Mouse (Mus musculus): ENCODE data around the gene Ybx1.

The Ybx1 gene

GRCm38 (mm10) chr4:119263459-119263858, 30.9 kb downstream of the Ybx1 start:
- DNase-seq: no peak

- DNase-seq: no peak
Observed at GRCm38 (mm10) chr4:119262483-119262882, 31.9 kb downstream of the Ybx1 start.

GRCm38 (mm10) chr4:119261087-119261713, 33.2 kb downstream of the Ybx1 start:
- DNase-seq: no peak

DNA sequence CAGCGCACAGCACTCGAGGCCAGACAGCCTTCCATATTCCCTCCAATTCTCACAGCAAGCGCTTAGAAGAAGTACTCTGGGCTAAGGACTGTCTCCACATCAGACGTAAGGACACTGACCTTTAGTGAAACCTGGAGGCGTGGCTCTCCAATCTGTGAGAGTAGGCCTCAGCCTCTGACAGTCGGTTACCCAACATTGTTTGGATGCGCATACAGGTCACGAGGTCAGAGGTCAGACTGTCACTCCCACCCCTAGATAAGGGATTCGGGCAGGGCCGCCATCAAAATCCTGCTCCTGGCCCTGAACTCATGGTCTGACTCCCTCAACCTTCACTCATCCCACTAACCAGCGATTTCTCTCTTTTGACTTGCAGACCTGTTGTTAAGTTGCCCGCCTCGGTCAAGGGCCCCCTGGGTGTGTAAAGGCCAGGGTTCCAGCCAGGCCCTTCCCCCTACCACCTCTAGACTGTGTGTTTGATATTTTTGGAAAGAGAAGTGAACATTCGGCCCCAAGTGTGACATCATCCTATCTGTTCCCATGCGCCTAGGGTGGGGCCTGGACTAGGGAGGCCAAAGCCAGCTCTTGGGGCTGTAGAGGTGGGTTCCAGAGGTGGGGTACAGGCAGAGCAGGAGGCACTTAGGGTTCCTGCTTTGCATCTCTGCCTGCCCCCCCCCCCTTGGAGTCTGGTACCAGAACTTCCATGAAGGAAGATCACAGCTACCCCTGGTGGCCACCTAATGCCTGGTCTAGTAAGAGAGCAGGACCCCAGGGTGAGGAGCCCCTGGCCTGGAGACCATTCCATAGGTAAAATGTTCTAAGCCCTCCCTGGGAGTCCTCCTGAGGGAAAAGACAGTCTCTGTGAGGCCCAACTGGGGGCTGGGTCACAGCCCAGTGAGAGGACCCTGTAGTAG, 34.8 kb downstream of the Ybx1 start:
- no peak for DNase-seq

- DNase-seq: no peak
Observed at GRCm38 (mm10) chr4:119257083-119257482, 37.3 kb downstream of the Ybx1 start.

DNA sequence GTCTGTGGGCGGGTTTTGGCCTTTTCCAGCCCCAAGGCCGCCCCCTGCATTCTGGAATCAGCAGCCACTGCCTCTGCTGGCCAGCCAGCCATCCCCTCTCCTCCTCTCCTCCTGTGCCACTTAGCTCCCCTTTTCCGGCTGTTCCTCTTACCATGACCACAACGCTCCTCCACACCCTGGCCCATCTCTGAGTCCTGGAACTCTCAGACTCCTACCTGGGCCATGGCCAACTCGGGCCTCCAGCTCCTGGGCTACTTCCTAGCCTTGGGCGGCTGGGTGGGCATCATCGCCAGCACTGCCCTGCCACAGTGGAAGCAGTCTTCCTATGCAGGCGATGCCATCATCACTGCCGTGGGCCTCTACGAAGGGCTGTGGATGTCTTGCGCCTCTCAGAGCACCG, 39.1 kb downstream of the Ybx1 start, which contains the start of gene Cldn19:
TSS of gene Cldn19 (plus strand) at position 64 of the 400 bp plus-strand sequence.
- no peak for DNase-seq

DNA sequence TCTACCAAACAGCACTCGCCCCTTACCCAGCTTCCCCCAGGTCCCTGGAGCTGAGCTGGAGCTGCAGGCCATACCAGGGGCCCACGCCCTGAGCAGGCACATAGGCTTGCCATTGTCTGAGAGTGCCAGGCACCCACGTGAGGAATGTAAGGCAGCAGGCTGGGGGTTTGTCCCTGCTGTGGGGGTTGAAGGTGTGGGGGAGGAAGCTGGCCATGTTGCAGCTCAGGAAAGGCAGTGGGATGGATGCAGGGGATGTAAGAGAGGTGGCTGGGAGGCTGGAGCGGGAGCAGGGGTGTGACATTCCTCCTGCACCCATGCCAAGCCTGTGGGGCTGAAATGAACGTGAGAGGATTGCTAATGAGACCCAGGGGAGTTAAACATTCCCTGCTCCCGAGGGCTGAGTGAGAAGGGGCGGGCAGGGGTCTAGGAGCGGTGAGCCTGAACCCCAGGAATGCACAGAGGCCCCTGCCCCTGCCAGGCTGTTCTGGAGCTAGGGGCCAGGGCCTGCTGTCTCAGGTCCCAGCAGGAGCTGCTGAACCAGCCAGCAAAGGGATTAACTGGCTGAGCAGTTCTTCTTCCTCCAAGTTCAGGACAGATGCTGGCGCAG, 40.3 kb downstream of the Ybx1 start:
- no peak for DNase-seq

GRCm38 (mm10) chr4:119252025-119252808, 42.2 kb downstream of the Ybx1 start:
- no peak for DNase-seq

- DNase-seq: no peak
Observed at GRCm38 (mm10) chr4:119248407-119248965, 45.9 kb downstream of the Ybx1 start.

GRCm38 (mm10) chr4:119247462-119248235, 46.8 kb downstream of the Ybx1 start:
- DNase-seq: no peak

- DNase-seq: no peak
Observed at GRCm38 (mm10) chr4:119246688-119247225, 47.6 kb downstream of the Ybx1 start.

DNA sequence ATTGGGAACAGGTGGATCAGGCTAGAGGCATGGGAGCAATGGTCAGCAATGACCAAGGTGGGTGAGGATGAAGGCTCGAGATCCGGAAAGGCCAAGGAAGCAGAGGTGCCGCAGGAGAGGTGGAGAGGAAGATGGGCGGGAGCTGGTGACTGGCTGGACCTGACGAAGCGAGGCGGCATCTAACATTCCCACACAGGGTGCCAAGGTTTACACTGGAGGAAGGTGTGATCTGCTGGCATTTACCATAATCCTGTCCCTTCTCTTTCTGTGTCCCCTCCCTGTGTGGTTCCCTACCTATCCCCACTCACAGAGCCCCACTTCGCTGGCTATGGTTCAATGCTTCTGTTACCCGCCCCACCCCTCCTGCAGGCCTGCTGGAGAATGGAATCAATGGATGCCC, 48.4 kb downstream of the Ybx1 start:
- DNase-seq: no peak

DNA sequence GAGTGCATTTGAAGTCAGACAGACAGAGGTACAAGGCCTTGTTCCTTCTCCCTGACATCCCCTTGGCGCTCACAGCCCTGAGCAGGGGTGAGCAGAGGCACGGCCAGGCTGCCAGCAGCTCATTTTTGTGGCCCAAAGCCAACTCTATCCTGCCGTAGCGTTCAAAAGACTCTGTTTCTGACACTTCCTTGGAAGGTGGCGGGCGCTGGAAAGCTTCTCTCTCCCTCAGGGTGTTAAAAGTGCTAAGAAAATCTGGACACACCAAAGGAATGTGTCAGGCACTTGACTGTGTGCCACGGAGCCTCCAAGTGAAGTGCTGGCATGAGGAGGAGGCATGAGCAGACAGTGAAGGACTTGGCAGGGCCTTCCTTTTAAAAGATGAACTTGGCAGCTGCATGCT, 48.8 kb downstream of the Ybx1 start:
- DNase-seq: no peak

DNA sequence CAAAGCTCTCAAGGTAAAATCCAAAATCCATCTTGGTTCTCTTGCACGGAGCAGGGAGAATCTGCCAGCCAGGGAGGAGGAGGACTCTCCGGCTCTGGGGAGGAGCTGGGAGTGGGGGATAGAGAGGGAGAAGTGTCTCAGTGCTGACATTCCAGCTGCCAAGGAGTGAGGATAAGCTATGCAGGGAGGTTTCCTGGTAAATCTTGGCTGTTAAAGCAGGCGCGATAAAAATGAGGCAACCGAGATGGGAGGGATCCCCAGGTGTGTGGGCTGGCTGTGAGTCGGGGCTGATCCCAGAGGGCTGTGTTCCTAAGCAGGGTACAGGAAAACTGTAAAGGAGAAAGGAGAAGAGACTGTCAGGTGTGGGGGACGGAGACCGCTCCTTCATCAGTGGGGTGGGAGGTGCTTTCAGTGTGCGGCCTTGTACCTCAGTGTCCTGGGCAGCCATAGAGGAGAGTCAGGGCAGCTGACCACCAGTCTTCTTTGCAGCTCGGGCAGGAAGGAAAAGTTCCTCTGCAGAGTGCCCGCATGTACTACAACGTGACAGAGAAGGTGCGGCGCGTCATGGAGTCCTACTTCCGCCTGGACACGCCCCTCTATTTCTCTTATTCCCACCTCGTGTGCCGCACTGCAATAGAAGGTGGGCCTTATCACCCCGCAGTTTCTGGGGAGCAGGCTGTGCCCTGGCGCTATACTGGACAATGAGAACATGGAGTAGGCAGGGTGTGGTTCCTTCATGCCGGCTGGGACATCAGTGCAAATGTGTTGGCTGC, 49.8 kb downstream of the Ybx1 start:
- DNase-seq: no peak

- no peak for DNase-seq
Observed at GRCm38 (mm10) chr4:119242571-119242970, 51.8 kb downstream of the Ybx1 start.

DNA sequence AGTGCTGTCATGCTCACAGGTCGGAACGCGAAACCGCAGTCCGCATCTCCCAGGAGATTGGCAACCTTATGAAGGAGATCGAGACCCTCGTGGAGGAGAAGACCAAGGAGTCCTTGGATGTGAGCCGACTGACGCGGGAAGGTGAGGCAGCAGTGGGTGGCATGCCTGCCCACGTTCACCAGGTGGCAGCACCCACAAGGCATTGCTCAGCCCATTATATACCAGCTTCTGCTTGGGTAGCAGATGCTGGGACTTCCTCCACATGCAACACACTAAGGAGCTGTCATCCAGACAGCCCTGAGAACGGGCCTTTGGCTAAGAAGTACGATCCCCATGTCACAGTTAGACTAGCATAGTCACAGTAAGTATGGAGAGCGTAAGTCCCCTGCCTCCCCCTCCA, 52.7 kb downstream of the Ybx1 start:
- DNase-seq: no peak

DNA sequence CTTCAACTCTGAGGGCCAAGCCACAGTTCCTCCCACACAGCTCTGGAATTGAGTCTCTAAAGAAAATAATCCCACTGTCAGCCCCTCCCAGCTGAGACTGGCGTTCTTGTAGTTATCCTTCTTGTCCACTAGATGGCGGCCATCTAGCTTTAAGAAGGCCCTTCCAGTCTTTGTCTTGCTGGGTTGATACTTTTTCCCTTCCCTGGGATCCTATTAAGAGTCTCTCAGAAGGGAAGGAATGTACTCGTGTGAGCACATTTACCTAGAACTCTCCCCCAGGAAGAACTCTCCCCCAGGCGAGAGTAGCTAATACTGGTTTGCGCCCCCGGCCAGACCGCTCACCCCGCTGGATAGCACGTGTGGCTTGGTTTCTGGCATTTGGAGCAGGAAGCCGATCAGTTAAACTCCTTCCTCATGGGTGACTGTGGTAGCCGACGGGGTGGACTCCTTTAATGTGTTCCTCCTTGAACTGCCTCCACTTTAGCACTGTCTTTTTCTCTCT, 55.2 kb downstream of the Ybx1 start:
- no peak for DNase-seq

DNA sequence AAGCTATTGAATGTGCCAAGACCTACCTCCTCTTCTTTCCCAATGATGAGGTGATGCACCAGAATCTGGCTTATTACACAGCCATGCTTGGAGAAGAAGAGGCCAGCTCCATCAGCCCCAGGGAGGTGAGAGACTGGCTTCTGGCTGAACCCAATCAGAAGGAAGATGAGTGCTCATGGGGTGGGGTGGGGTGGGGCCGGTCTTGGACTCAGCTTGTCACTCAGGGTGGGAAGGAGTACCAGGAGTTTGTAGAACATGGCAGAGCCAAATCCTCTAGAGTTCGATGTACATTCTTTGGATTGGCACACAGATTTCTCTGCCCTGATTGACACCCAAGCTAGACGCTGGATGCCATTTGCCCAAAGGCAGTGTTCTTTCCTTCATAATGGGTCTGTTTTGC, 55.7 kb downstream of the Ybx1 start:
- no peak for DNase-seq

DNA sequence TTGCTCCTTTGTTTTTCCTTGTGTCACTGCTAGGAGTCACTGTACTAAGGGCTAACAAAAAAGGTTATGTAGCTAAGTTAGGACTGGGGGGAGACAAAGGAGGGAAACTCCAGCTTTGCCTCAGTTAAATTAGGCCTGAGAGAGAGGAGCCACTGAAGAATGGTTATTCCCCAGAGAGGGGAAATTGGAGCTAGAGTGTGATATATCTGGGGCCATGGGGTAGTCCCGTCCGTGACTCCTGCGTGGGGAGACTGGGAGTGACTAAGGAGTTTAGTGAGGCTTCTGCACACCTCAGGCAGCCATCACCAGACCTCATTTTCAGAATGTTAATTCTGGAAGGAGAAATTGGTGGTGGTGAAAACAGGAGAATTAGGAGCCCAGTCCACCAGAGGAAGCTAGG, 60.1 kb downstream of the Ybx1 start:
- no peak for DNase-seq

- no peak for DNase-seq
Observed at GRCm38 (mm10) chr4:119233256-119233901, 61.0 kb downstream of the Ybx1 start.

Data from cerebellum, adult 11 months (tissue).